Mouse (Mus musculus) ovary, adult 18-20 months (tissue): Measurements from ENCODE around the gene Pif1.

Source experiments
- DNase-seq: peaks from one replicate; pipeline ENCODE4 v3.0.0; 2022; ENCODE audit warnings: low spot score, mixed read lengths

Gene Pif1

DNA sequence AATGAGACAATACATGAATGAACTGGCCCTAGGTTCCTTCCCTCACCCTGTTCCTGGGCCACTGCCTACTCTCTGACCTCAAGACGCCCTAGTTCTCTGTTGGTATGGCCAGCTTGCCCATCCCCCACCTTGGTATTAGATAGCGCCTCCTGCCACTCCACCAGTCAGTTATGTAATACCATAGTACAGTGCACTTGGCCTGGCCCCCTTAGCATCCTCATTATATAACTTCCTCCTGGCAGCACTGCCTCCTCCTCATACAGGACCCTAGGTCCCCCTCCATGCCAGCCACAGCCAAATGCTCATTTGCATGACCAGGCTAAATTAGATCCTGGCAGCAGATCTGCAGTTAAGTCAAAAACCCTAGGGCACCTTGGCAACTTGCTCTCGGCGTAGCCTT is 25.9 kb upstream of the Pif1 start:
- DNase-seq = no peak

GRCm38 (mm10) chr9:65562081-65562506 is 24.9 kb upstream of the Pif1 start:
- DNase-seq = no peak

GRCm38 (mm10) chr9:65563073-65563472 is 23.9 kb upstream of the Pif1 start:
- no peak for DNase-seq

DNA sequence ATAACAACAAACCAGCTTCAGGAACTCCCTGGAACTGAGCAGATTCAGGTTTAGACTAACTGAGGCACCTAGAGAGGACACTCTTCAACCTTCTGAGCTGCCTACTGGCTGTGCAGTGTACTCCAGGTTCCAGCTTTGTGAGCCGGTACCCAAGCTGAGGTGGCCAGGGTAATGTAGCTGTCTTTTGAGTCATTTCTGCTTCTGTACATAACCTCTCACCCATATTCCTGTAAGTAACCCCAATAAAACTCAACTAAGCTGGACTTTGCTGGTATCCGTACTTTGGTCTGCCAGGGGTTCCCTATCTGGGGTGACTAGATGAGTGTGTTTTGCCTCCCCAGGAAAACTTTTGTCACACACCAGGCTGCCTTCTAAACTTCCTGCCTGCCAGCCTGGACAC is 22.3 kb upstream of the Pif1 start:
- DNase-seq = no peak

DNA sequence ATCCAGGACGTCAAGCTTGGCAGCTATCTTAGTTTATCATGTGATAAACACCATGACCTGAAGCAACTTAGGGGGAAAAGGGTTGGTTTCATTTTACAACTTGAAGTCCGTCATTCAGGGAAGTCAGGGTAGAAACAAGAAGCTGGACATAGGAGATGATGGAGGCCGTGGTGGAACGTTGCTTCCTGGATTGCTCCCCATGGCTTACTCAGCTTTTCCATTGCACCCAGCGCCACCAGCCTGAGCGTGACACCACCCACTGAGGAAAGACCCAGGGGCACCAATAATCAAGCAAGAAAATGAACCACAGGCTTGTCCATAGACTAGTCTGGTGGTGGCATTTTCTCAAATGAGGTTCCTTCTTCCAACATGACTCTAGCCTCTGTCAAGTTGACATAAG is 18.2 kb upstream of the Pif1 start:
- no peak for DNase-seq

GRCm38 (mm10) chr9:65569491-65569971 is 17.4 kb upstream of the Pif1 start:
- DNase-seq = no peak

DNA sequence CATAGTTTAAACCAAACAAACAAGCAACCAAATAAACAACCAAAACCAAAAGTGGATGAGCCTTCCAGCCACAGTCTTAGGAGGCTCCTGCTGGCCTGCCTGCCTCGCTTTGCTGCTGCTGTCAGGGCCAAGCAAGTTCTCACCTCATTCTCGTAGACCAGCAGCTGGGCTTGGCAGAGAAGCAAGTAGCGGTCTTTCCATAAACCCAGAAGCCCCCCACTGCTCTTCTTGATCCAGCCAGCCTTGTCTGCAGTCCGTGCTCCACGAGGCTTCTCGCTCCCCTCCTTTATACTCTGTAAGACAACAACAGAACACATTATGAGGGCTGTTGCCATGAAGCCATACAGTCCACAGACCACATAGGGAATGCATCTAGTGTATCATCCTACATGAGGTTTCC is 14.1 kb upstream of the Pif1 start:
- DNase-seq = no peak

DNA sequence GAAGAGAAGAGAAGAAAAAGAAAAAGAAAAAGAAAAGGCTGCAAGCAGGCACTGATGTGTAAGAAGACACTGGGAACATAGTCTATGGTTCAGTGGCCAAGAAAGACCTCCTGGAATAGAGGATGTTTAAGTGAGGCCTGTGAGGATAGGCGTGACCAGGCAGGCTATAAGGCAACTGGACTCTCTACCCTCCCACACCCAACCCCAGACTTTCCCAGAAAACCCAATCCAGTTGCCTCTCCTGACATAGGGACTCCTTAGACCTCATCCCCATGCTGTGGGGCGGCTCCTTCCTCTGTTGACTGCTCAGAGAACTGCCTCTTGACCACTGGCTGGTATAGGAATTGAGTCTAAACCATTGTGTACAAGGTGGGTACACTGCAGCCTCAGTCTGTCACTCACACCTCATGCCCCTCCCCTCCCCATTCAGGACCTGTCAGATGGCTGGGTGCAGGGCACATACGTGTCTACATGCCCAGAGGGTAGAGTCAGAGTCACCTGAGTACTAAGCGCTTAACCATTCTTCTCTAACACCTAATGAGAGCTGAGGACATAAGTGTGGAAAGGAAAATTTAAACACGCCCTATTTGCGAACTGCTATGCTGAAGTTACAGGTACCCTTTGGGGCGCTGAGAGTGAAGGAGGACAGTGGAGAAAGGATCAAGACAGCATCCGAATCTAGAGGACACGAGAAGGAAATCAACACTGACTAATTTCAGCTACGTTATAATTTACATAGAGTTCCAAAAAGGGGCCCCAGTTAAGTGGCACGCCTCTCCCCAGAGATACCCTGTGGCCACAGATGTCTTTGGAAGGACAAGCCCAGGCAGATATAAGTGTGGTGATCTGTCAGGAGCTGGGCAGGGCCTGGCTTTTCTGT is 12.2 kb upstream of the Pif1 start:
- no peak for DNase-seq

- no peak for DNase-seq
These were observed 11.4 kb upstream of the Pif1 start for GRCm38 (mm10) chr9:65575393-65576196.

- DNase-seq = no peak
These were observed 10.0 kb upstream of the Pif1 start for GRCm38 (mm10) chr9:65576861-65577510.

- DNase-seq = no peak
These were observed 9.3 kb upstream of the Pif1 start for GRCm38 (mm10) chr9:65577511-65578196.

- no peak for DNase-seq
These were observed 8.1 kb upstream of the Pif1 start for GRCm38 (mm10) chr9:65578801-65579249.

GRCm38 (mm10) chr9:65579781-65580371 is 7.1 kb upstream of the Pif1 start, which contains the start of gene Plekho2:
Gene Plekho2, minus strand, starts transcription at chr9:65580040.
- peak; percentile 93 for DNase-seq

GRCm38 (mm10) chr9:65580401-65581256 is 6.3 kb upstream of the Pif1 start:
- DNase-seq = peak; percentile 72

- DNase-seq = no peak
These were observed 3.9 kb upstream of the Pif1 start for GRCm38 (mm10) chr9:65583045-65583444.

DNA sequence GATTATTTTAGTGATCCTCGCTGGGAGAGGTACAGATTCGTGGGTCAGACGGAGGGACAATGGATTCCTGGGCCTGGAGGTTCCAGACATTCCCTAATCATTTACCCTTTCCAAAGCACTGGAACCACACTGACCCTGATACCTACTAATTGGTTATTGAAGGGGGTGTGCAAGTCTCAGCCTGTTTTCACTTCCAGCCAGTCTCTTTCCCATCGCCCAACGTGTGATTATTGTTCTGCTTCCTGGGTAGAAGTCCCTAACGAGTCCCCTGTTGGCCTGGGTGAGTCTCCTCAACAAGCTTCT is 261 bp downstream of the Pif1 start:
- DNase-seq = no peak

- no peak for DNase-seq
These were observed 806 bp downstream of the Pif1 start for GRCm38 (mm10) chr9:65587573-65588358.

- DNase-seq = no peak
These were observed 2.1 kb downstream of the Pif1 start for GRCm38 (mm10) chr9:65589091-65589490.

- no peak for DNase-seq
These were observed 5.8 kb downstream of the Pif1 start for GRCm38 (mm10) chr9:65592721-65593120.

- DNase-seq = no peak
These were observed 6.6 kb downstream of the Pif1 start for GRCm38 (mm10) chr9:65593596-65593995.
